Mouse (Mus musculus): ENCODE measurements at regions not wholly inside any gene's neighbourhood (a gene's known extent, or its start where the extent isn't known, plus 50 kb on each side); places are given as distances from the start of the nearest gene placed in this dataset.

DNA sequence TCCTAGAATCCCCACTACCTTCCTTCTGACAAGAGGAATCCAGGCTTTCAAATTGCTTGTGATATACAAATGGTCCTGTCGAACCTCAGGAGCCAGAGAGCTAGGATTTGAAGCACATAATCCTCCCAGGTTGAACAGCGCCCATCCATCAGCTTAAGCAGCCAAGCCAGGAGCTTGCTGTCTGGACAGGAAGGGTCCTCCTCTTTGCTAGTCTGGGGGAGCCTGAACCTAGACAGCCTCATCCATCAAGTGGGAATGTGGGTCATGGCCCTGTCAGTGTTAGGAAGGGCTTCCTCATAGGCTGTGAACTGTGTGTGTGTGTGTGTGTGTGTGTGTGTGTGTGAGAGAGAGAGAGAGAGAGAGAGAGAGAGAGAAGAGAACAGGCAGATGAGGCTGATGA lies 345.8 kb downstream of the Tcerg1l start:
- Histone ChIP-seq H3K4me2 (ENCODE audit: low read depth, low read length) (no peak overlapping the region), H3K9ac (replicated peaks; ENCODE audit: low read length) (no peak overlapping the region), H3K27ac (replicated peaks; ENCODE audit: low read depth, low read length) (no peak overlapping the region), H3K4me3 (ENCODE audit: low read depth, low read length) (no peak overlapping the region), H3K9me3 (replicated peaks; ENCODE audit: control insufficient read depth, low read length) (no peaks in the 10 kb centered on the region), H3K27me3 (ENCODE audit: control insufficient read depth, insufficient read depth, low read length) (no peaks in the 10 kb centered on the region), H3K36me3 (replicated peaks; ENCODE audit: control insufficient read depth, insufficient read depth, low read depth, low read length) (no peaks in the 10 kb centered on the region), H3K4me1 (ENCODE audit: control insufficient read depth, insufficient read depth, low read length) (no peaks in the 10 kb centered on the region)
- DNase-seq (ENCODE audit: low spot score): no peak
- no peak for ATAC-seq (replicated peaks; ENCODE audit: insufficient number of reproducible peaks, low FRiP score, low TSS enrichment, low read depth)
- WGBS: 73% methylated on average over 2 of the region's 2 CpGs

DNA sequence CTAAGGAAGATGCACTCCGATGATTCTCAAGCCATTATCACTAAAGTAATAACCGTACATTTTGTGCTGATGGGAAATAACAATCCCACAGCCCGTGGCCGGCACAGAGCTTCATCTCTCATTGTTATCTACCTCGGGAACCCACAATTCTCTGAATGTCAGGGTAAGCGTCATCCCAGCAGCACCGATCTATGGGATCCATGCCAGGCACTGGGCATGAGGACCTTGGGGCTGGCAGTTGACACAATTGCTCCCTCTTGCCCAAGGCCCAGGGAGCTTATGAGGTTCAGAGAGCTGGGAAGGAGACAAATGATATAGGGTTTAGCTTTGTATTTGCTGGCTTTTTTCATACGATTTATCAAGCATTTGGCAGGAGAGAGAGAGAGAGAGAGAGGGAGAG lies 342.8 kb downstream of the Tcerg1l start:
- H3K4me1 ChIP-seq (ENCODE audit: control insufficient read depth, insufficient read depth, low read length): no peaks in the 10 kb centered on the region
- no peaks in the 10 kb centered on the region for H3K27me3 ChIP-seq (ENCODE audit: control insufficient read depth, insufficient read depth, low read length)
- no peak overlapping the region for H3K9ac ChIP-seq (replicated peaks; ENCODE audit: low read length)
- no peak overlapping the region for H3K27ac ChIP-seq (replicated peaks; ENCODE audit: low read depth, low read length)
- no peak overlapping the region for H3K4me2 ChIP-seq (ENCODE audit: low read depth, low read length)
- no peaks in the 10 kb centered on the region for H3K9me3 ChIP-seq (replicated peaks; ENCODE audit: control insufficient read depth, low read length)
- no peaks in the 10 kb centered on the region for H3K36me3 ChIP-seq (replicated peaks; ENCODE audit: control insufficient read depth, insufficient read depth, low read depth, low read length)
- DNase-seq (ENCODE audit: low spot score) (no peak), ATAC-seq (replicated peaks; ENCODE audit: insufficient number of reproducible peaks, low FRiP score, low TSS enrichment, low read depth) (no peak)
- WGBS: 90% methylated on average over 8 of the region's 8 CpGs
- no peak overlapping the region for H3K4me3 ChIP-seq (ENCODE audit: low read depth, low read length)

DNA sequence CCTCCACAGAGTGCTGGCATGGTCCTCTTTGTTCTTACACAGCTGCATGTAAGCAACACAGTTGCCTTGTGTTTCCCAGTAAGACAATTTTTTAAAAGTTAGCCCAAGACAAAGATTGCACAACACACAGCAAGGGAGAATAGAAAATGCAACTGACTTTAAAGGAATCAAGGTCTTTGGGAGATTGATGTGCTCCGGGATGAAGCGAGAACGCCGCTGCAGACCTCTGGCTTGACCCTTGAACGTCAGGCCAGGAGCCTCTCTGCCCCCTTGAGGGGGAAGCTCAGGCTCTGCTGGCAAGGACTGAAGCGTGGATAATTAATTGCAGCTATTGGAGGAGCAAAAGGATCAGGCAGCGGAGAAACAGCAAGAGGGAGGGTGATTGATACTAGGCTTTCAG lies 336.4 kb downstream of the Tcerg1l start:
- Histone ChIP-seq H3K9me3 (replicated peaks; ENCODE audit: control insufficient read depth, low read length) (no peaks in the 10 kb centered on the region), H3K4me1 (ENCODE audit: control insufficient read depth, insufficient read depth, low read length) (no peaks in the 10 kb centered on the region), H3K36me3 (replicated peaks; ENCODE audit: control insufficient read depth, insufficient read depth, low read depth, low read length) (no peaks in the 10 kb centered on the region), H3K4me3 (ENCODE audit: low read depth, low read length) (no peak overlapping the region), H3K9ac (replicated peaks; ENCODE audit: low read length) (no peak overlapping the region), H3K27me3 (ENCODE audit: control insufficient read depth, insufficient read depth, low read length) (no peaks in the 10 kb centered on the region), H3K27ac (replicated peaks; ENCODE audit: low read depth, low read length) (no peak overlapping the region), H3K4me2 (ENCODE audit: low read depth, low read length) (no peak overlapping the region)
- peak; percentile 31 for DNase-seq (ENCODE audit: low spot score)
- 10% methylated on average over 7 of the region's 7 CpGs for WGBS
- ATAC-seq (replicated peaks; ENCODE audit: insufficient number of reproducible peaks, low FRiP score, low TSS enrichment, low read depth): no peak

DNA sequence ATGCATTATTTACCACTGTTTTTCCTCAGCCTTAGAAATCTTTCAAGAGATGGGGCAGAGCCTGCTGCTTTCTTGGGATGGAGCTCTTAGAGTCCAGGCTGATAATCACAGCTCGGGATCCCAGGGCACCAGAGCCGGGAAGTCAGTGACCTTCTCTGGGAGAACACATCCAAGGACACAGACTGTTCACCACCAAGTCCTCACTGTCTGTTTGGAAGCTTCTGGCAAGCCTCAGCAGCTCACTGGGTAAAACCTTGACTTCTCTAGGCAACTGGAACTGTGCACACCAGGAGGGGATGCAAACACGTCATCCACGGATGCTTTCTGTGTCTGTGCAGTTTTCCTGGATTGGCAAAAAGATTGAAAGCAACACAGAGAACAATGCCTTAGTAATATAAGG lies 330.6 kb downstream of the Tcerg1l start:
- no peak for DNase-seq (ENCODE audit: low spot score)
- H3K4me1 ChIP-seq (ENCODE audit: control insufficient read depth, insufficient read depth, low read length): no peaks in the 10 kb centered on the region

DNA sequence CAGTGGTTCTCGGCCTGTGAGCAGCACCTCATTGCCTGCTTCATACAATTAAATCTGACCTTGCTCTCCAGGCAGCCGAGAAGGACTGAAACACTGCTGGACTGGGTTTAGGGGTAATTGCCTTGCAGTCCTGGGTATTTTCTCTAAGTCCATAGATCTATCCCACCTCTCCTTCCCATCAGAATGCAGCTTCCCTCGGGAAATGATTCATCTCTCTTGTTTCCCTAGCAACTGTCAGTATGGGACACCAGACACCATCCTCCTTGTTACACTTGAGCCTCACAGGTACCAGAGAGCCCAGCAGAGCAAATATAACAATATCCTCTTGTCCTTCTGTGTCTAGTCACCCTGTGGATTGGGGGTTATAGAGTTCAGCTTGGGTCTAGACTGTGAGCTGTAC lies 322.3 kb downstream of the Tcerg1l start:
- H3K9me3 ChIP-seq (replicated peaks; ENCODE audit: control insufficient read depth, low read length): no peaks in the 10 kb centered on the region
- no peaks in the 10 kb centered on the region for H3K27me3 ChIP-seq (ENCODE audit: control insufficient read depth, insufficient read depth, low read length)
- no peaks in the 10 kb centered on the region for H3K36me3 ChIP-seq (replicated peaks; ENCODE audit: control insufficient read depth, insufficient read depth, low read depth, low read length)
- no peak overlapping the region for H3K27ac ChIP-seq (replicated peaks; ENCODE audit: low read depth, low read length)
- ATAC-seq (replicated peaks; ENCODE audit: insufficient number of reproducible peaks, low FRiP score, low TSS enrichment, low read depth) (no peak), DNase-seq (ENCODE audit: low spot score) (no peak)
- H3K4me3 ChIP-seq (ENCODE audit: low read depth, low read length): no peak overlapping the region
- H3K4me1 ChIP-seq (ENCODE audit: control insufficient read depth, insufficient read depth, low read length): no peaks in the 10 kb centered on the region
- H3K4me2 ChIP-seq (ENCODE audit: low read depth, low read length): no peak overlapping the region
- 70% methylated on average over 3 of the region's 3 CpGs for WGBS
- no peak overlapping the region for H3K9ac ChIP-seq (replicated peaks; ENCODE audit: low read length)

More for the DNA sequence above, 330.6 kb downstream of the Tcerg1l start:
- 82% methylated on average over 4 of the region's 4 CpGs for WGBS
- Histone ChIP-seq H3K36me3 (replicated peaks; ENCODE audit: control insufficient read depth, insufficient read depth, low read depth, low read length) (no peaks in the 10 kb centered on the region), H3K27ac (replicated peaks; ENCODE audit: low read depth, low read length) (no peak overlapping the region), H3K4me2 (ENCODE audit: low read depth, low read length) (no peak overlapping the region), H3K9me3 (replicated peaks; ENCODE audit: control insufficient read depth, low read length) (no peaks in the 10 kb centered on the region), H3K9ac (replicated peaks; ENCODE audit: low read length) (no peak overlapping the region), H3K27me3 (ENCODE audit: control insufficient read depth, insufficient read depth, low read length) (no peaks in the 10 kb centered on the region), H3K4me3 (ENCODE audit: low read depth, low read length) (no peak overlapping the region)
- no peak for ATAC-seq (replicated peaks; ENCODE audit: insufficient number of reproducible peaks, low FRiP score, low TSS enrichment, low read depth)

DNA sequence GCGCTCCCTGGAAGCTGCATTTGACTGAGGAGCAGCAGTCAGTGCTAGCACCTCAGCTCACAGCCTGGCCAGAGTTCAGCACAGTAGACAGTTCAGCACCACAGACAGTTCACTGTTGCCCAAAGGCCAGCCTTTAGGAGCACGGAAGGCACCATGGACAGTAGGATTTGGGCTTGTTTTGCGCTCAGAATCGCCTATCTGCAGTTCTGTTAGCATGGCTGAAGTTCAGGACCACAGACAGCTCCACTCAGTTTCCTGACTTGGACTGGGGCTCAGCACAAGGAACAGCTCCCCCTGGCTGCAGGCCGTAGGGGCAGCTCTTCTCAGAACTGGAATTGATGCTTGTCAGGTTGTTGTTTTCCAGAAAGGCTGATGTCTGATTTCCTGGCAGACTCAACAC lies 313.6 kb downstream of the Tcerg1l start:
- no peaks in the 10 kb centered on the region for H3K27me3 ChIP-seq (ENCODE audit: control insufficient read depth, insufficient read depth, low read length)
- H3K4me1 ChIP-seq (ENCODE audit: control insufficient read depth, insufficient read depth, low read length): no peaks in the 10 kb centered on the region
- peak; percentile 75 for ATAC-seq (replicated peaks; ENCODE audit: insufficient number of reproducible peaks, low FRiP score, low TSS enrichment, low read depth)
- DNase-seq (ENCODE audit: low spot score): peak; percentile 98
- no peak overlapping the region for H3K9ac ChIP-seq (replicated peaks; ENCODE audit: low read length)
- H3K9me3 ChIP-seq (replicated peaks; ENCODE audit: control insufficient read depth, low read length): no peaks in the 10 kb centered on the region
- no peak overlapping the region for H3K4me3 ChIP-seq (ENCODE audit: low read depth, low read length)
- H3K27ac ChIP-seq (replicated peaks; ENCODE audit: low read depth, low read length): no peak overlapping the region
- H3K4me2 ChIP-seq (ENCODE audit: low read depth, low read length): no peak overlapping the region
- WGBS: 15% methylated on average over 5 of the region's 5 CpGs
- no peaks in the 10 kb centered on the region for H3K36me3 ChIP-seq (replicated peaks; ENCODE audit: control insufficient read depth, insufficient read depth, low read depth, low read length)

DNA sequence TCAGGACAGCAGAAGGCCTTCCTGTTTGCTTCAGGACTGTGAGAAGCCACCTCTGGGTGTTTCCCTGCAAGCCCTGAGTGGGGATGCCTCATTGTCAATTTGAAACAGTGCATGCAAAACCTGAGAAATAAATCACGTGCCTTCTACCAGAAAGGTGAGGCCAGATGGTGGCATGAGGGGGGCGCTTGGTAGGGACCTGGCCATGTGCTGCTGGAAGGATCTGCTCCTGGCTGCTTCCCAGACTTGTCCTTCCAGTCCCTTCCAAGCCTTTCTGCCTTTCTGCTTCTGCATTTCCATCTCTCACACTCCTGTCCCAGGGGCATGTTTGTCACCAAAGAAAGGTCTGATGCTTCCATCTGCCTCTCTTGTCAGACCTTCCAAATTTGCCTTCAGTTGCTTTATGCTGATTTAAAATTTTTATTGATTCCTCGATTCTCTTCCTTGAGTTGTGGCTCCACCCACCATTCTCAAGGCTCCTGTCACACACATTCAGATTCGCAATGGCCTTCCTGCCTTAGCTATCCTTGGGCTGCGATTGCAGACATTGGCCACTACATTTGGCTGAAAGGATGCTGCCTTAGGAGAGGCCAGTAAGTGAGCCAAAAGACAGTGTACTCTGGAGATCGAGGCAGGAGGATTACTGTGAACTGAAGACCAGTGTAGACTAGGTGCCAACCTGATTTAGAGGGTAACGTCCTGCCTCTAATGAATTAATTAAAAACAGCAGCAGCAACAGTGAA lies 289.9 kb downstream of the Tcerg1l start:
- Histone ChIP-seq H3K9me3 (replicated peaks; ENCODE audit: control insufficient read depth, low read length) (no peaks in the 10 kb centered on the region), H3K4me1 (ENCODE audit: control insufficient read depth, insufficient read depth, low read length) (no peaks in the 10 kb centered on the region), H3K4me3 (ENCODE audit: low read depth, low read length) (no peak overlapping the region), H3K4me2 (ENCODE audit: low read depth, low read length) (no peak overlapping the region), H3K27me3 (ENCODE audit: control insufficient read depth, insufficient read depth, low read length) (no peaks in the 10 kb centered on the region), H3K27ac (replicated peaks; ENCODE audit: low read depth, low read length) (no peak overlapping the region), H3K36me3 (replicated peaks; ENCODE audit: control insufficient read depth, insufficient read depth, low read depth, low read length) (no peaks in the 10 kb centered on the region), H3K9ac (replicated peaks; ENCODE audit: low read length) (no peak overlapping the region)
- no peak for ATAC-seq (replicated peaks; ENCODE audit: insufficient number of reproducible peaks, low FRiP score, low TSS enrichment, low read depth)
- DNase-seq (ENCODE audit: low spot score): no peak
- WGBS: 64% methylated on average over 7 of the region's 7 CpGs

DNA sequence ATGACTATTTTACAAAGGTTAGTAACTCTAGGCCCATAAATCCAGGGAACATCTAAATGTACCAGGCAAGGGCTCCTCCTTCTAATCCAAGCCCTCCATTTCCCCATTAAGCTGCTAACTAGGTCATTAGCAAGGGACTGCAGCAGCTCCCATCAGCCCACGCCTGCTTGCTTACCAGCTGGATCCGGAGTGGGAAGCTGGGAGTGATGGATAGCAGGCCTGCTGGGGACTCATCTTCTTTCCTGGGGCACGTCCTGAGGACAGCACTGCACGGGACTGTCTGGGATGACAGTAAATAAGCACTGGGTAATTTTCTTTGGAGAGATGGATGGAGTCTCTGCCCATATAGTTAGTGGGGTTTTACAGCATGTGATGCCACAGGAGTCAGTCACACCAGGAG lies 276.0 kb downstream of the Tcerg1l start:
- DNase-seq (ENCODE audit: low spot score) (no peak), ATAC-seq (replicated peaks; ENCODE audit: insufficient number of reproducible peaks, low FRiP score, low TSS enrichment, low read depth) (no peak)
- no peaks in the 10 kb centered on the region for H3K4me1 ChIP-seq (ENCODE audit: control insufficient read depth, insufficient read depth, low read length)
- 42% methylated on average over 4 of the region's 4 CpGs for WGBS
- H3K9ac ChIP-seq (replicated peaks; ENCODE audit: low read length): no peak overlapping the region
- H3K27ac ChIP-seq (replicated peaks; ENCODE audit: low read depth, low read length): no peak overlapping the region
- H3K4me2 ChIP-seq (ENCODE audit: low read depth, low read length): no peak overlapping the region
- no peaks in the 10 kb centered on the region for H3K9me3 ChIP-seq (replicated peaks; ENCODE audit: control insufficient read depth, low read length)
- no peak overlapping the region for H3K4me3 ChIP-seq (ENCODE audit: low read depth, low read length)
- H3K36me3 ChIP-seq (replicated peaks; ENCODE audit: control insufficient read depth, insufficient read depth, low read depth, low read length): no peaks in the 10 kb centered on the region
- H3K27me3 ChIP-seq (ENCODE audit: control insufficient read depth, insufficient read depth, low read length): no peaks in the 10 kb centered on the region

Measured in embryonic facial prominence, embryonic 11.5 days (tissue).